Mouse (Mus musculus): ENCODE results near the gene Rab17.

DNA sequence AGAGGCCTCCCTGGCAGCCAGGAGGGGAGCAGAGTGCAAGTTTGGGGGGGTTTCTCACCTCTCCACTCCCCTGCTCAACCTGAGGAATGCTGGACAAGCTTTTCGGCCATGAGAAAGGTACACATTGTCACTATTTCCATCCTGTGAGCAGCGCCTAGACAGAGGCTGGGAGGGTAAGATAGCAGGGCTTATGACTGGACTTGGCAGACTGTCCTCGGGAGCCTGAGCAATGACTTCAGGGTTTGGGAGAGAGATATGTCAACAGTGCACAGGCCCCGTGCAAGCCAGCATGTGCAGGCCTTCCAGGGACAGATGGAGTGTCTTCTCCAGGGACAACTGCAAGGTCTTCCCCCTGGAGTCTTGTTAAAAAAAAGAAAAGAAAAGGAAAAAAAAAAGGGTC, 29.5 kb downstream of the Rab17 start:
- no peak for TF ChIP-seq CTCF (conservative IDR thresholded peaks at IDR 0.05; ENCODE audit: insufficient read depth, insufficient read length, low read depth, low read length)
- no peak for TF ChIP-seq POLR2A (IDR thresholded peaks at IDR 0.05; ENCODE audit: low read depth, low read length)
